Mouse (Mus musculus) frontal cortex, adult 2 months (tissue): ENCODE data around the gene Cep295. TPM values are rescaled to one million over a fixed set of nuclear protein-coding genes. Genes with fewer than 3 reads are reported as not detected.
"Not testable (repeated sequence)": the region's sequence is repeated elsewhere in the genome, so short reads cannot be mapped to it uniquely, and the experiment has no call there.

Experiments
- DNase-seq, 2 experiments: peaks; one replicate each; pipeline ENCODE4 v3.0.0; 2022; ENCODE audit warnings: low spot score in 1 of 2; ENCODE audit errors: extremely low spot score in 1 of 2
- polyA plus RNA-seq: library from polyadenylated mRNA; depleted of rRNA; stranded (reverse); fragments of >200 nt; gene quantifications from 2 replicates; pipeline ENCODE4 v1.2.3, GENCODE M21; 2012; rRNA removed

Cep295 gene
- polyA plus RNA-seq = 19.7 and 22.3 TPM in 2 replicates

DNA sequence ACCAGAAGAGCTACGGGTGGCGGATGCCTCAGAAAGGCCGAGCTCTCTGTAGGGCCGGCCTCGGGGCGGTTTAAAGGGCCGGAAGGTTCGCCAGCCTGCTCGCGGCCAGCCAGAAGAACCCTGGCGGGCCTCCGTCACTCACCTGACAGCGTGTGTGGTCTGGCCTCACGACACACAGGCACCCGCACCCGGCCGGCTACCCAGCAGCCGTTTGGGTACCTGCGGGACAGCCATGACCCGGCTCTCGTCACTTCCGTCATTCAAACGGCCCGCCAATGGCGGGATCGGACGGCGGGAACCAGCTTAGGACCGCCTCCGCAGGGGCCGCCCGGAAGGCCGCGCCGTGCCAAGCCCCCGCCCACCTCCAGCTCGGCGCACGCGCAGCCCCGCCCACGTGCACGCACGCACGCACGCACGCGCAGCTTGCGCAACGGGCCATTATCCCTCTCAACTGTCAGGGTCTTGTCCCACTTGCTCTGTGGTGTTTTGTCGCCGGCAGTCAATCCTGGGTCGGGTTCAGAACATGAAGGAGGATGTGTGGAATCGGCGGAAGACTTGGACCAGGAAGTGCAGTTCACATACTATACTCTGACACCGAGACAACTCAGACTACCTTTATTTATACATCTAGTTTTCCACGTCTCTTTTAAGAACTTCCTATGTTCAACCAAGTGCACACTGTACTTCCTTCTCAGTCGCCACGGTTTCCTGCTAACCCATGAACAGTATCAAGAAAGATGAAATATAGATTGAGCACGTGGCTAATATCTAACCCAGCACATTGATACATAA lies at the start of gene Cep295:
TSS of gene Cep295 (minus strand) at position 305 of the 792 bp plus-strand sequence.
- peak; percentile 90 to 97 for DNase-seq

DNA sequence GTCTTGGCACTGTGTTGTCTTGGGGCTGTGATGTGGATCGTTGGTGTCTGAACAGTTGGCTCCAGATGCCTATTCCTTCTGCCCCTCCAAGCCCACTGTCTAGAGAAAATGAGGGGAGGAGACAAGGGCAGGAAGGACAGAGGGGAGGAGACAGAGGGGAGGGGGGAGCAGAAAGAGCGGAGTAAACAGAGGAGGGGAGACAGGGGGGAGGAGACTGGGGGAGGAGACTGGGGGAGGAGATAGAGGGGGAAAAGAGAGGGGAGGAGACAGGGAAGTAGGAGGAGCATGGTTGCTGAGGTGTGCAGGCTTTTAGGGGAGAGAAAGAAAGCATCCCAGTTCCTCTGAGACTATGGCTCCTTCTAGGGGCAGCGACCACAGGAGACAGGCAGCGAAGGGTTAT lies 40.0 kb upstream of the Cep295 start:
- DNase-seq = no peak

DNA sequence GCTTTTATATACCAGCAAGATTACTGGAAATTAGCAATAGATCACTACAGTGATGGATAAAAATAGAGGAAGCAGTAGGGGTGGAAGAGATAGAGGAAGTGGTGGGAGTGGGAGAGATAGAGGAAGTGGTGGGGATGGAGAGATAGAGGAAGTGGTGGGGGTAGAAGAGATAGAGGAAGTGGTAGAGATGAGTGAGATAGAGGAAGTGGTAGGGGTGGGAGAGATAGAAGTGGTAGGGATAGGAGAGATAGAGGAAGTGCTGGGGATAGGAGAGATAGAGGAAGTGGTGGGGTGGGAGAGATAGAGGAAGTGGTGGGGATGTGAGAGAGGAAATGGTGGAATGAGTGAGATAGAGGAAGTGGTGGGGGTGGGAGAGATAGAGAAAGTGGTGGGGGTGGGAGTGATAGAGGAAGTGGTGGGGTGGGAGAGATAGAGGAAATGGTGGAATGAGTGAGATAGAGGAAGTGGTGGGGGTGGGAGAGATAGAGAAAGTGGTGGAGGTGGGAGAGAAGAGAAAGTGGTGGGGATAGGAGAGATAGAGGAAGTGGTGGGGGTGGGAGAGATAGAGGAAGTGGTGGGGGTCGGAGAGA lies 37.9 kb upstream of the Cep295 start:
- no peak for DNase-seq

DNA sequence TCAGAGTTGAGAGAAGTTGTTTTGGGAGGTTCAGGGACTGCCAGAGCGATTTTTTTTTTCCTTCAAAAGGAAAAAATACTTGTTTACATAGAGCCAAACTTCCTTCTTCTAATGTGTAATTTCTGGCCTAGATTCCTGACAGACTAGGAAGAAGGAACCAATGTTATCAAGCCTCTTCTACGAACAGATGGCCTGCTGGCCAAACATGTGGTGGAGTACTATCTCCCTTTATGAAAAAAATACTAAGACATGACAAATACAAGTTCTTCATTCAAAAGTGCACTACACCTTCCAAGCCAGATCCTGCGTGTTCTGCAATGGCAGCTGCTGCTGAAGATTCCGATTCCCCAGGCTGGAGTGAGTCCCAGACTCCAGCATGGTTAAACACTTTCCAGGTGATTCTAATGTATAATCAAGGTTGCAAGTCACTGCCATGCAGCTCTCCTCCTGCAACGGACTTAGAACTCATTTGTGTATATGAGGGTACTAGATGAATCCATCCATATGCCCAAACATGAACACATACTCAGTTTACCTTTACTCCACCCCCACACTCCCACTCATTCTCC lies 29.6 kb upstream of the Cep295 start:
- peak in 1 of 2 experiments; percentile 8 for DNase-seq

DNA sequence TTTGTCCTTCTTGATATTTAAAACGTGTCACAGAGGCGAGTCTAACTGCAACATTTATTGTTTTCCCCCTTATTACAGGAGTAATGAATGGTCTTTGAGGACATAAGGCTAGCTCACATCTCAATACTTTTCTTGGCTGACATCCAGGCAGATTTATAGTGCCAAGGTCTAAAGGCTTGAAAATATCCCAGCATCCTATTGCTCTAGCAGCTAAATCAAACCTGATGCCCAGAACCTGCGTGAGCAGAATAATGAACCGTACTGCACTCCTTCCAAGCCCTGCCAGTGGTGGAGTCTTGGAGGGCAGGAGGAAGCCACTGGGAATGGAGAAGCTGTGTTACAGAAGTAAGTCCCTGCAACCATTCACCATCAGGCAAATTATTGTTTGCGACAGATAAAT lies 26.7 kb upstream of the Cep295 start:
- peak in 1 of 2 experiments; percentile 10 for DNase-seq

DNA sequence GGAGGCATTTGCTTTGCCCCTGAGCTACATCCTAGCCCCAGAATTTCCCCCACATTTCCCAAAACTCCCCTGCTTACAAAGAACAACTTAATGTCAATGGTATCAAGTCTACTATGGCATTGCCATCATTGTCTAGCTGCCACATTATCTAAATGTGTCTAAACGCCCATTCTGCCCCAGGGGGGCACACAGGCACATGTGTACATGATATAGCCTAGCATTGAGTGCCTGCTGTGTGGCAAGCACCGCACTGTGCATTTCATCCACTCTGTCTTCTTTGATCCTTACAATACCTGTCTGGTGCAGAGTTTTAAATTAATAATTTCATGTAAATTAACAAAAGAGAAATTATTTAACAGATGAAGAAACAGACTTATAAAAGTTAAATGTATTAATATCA lies 8.7 kb upstream of the Cep295 start:
- no peak for DNase-seq

DNA sequence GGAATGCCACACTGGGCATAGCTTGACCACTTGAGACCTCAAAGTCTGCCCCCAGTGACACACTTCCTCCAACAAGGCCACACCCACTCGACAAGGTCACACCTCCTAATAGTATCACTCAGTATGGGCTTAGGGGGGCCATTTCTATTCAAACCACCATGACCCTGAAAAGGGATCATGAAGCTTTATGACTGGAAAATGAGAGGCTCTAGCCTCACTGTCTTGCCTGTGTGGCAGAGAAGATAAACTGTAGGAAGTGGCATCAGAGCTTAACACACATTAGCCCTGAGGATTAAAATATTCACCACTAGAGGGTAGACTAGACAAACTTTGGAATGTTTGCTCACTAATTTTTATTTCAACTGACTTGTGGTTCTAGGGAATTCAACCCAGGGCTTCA lies 8.3 kb upstream of the Cep295 start:
- peak in 1 of 2 experiments; percentile 61 for DNase-seq

DNA sequence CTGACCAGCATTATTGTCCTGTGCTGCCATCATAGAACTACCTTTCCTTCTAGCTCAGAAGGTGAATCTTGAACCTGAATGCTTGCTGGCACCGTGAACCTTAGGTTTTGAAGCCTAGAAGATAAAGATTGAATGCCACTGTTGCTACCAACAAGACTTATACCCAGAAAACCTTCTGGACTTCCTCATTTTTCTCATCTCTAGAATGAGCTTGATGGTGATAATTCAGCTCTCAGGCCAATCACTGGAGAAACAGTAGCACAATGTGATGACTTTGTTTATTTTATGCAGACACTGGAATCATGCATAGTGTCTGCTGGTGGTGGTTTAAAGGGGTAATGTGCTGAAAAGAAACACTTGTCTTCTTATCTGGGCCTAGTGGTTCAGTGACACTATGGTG lies 7.3 kb upstream of the Cep295 start:
- no peak for DNase-seq

DNA sequence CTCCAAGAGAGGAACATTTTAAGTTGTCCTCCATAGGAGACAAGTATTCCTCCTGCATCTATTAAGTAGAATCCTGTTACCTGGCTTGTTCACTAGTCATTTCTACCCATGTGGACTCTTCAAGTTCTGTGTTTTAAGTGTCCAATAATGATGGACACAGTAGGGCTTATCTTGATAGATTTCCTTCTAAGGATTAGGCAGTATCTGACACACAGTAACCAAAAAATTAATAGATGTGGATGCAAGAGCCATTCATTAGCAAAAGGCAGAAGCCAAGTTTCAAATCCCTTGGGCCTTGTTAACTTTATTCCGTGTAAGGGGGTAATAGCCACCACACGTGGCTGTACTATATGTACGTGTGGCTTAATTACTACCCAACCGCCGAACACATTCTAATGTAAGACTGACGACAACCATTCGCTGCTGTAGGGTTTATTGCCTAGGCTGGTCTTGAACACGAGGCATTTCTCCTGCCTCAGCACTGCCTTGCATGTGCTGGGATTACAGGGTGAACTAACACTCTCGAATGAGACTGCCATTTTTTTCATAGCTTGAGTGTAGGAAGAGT lies 588 bp downstream of the Cep295 start:
- no peak for DNase-seq

DNA sequence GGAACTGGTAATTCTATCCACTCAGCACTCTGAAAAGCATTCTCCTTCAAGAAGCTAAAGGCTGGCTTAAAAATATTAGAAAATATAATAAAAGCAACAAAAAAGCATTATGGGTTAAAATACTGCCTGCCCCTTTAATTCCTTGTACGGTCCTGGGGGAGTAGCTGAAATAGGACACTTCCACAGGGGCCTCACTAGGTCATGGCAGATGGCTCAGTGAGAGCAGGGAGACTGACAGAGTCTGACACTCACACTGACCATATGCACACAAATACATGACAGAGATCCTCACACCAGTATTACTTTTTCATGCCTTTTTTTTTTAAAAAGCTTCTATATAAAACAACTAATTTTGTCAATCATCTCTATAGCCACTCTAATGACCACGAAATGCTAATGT lies 7.7 kb downstream of the Cep295 start:
- DNase-seq = no peak

DNA sequence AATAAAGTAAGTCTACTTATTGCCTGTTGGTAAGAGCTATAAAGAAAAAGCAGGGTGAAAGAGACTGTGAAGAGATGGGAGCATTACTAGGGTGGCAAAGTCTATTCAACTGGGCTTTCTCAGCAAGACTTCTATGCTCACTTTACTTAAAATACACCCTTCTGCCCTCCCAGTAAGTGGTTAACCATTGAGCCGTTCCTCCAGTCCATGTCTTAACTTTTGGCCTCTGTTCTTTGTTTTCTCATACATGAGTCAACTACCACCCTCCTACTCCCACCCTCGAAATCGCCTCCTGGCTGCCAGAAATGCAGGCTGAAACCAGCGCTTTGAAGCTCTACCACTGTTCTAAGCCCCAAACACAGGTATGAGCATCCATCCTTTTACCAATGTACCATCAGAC lies 19.8 kb downstream of the Cep295 start:
- no peak for DNase-seq

DNA sequence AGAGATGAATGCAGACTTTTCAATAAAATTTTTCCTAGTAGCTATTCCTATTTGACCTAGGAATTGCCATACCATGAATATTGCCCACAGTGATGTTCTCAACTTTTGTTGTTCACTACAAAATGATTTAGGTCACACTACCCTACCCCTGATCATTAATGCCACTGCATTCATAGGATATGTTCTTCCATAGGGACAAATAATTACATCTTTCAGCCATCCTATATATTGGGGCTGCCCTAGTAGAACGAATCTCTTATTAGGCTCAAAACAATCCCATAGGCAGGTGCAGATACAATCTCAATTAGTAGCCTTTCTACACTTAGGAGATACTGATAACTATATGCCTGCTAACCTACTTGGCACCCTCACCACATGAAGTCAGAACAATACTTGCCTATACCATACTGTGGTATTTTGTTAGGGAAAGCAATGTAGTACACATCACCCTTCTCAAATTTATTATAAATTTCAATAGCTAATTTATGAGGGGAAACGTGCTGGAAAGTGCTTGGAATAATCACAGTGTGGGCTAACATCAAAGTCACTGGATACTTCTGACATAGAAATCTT lies 39.3 kb downstream of the Cep295 start:
- no peak for DNase-seq

DNA sequence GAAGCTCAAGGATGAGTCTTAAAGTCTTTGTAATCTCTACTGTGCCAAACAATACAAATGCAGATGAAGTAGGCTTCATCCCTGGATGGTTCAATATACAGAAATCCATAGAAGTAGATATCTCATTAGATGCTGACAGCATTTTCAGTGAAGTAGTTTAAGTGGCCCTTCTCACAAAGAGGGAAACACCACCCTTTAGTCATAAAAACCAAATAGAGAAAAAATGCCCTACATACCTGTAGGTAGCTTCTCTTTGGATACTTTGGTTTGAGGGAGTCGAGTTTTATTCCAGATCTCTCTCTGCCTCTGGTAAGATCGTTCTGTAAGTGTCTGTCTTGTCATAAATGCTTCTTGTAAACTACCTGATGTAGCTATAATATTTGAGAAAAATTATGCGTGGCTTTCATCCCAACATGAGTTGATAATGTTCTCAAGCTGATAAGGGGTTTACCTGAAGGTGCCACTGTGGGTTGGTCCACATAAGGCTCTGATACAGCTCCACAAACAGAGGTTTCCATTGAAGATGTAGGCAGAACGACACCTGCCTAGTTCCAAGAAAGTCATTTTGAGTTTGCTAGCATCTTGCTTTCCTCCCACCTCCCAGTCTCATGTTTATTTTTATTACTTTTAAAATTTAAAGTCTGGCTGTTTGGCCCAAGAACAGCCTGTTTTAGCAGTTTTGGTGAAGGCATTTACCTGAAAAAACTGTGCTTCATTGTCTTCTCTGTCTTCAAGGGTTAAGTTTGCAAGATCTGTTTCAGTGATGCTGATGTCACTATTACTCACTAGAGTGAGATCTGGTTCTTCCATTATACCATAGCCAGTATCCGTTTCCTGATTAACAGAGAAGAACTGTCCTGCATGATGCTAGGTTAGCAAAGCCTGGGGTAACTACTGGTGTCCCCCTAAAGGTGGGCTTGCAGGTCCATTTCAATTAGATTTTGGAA lies 40.1 kb downstream of the Cep295 start:
- no peak for DNase-seq

DNA sequence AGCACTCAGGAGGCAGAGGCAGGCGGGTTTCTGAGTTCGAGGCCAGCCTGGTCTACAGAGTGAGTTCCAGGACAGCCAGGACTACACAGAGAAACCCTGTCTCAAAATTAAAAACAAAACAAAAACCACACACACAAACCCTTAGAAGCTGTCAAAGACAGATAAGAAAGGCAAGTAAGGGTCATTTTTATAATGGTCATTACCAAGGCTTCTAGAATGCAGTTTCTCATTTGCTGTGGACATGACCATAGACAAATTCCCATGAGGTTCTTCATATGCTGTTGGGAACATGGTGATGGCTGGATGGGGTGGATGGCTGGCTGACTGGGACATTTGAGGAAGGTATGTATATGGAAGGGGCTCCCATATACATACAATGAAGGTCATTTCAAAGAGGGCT lies 41.3 kb downstream of the Cep295 start:
- DNase-seq = not testable (repeated sequence)

DNA sequence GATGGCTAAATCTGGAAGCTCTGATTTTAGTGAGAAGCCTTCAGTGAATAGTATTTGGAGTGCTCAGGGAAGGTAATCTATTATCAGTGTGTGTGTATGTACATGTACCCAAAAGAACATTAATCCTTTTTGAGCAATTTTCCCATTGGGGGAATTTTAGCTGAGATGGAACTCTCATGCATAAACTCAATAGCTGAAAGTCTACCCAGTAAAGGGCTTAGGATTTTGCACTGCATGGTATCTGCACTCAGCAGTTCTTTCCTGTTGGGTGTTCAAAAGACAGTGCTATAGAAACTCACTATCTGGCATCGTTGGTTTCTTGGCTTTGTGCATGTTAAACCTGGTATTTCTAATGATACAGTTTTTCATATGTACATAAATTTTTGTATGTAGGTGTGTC lies 43.0 kb downstream of the Cep295 start:
- DNase-seq = no peak

DNA sequence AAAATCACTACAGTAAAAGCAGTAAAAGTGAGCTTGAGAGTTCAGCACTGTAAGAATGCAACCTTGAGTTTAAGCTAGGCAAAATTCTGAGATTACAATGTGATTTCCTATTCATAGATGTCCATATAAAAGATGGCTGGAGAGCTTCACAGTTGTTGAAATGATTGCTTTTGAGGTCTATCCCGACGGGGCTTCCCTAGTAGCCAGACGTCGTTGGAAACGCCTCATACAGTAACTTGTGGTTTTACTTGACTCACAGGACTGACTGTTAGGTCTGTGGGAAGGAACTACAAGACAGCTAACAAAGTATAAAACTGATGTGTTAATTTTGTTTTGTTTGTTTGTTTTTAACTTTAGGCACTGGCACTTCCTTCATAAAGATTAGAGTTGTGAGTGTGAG lies 44.0 kb downstream of the Cep295 start:
- DNase-seq = no peak

DNA sequence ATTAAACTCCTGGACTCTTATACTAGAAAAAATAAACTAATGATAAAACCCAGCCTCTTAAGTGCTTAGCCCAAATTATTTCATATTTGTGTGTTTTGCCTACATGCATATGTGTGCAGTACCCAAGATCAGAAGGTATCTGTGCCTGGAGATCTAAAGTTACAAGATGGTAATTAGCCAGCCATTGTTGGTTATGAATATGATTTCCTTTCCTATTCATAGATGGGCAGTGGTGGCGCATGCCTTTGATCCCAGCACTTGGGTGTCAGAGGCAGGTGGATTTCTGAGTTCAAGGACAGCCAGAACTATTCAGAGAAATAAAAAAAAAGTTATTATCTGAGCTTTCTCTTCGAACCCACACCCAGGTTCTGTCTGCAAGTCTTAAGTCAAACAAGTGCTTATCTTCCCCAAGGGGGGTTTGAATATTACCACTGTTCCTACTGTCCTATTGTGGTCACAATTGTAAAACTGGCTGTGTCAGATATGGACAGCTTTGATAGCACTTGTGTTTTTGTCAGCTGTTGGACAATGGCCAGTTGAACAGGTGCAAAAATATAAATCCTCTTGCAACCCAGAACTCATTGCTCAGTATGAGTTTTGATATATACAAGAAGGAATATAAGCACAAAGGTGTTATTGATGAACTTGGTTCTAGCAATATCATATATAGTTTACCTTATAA lies 45.4 kb downstream of the Cep295 start:
- DNase-seq = no peak

DNA sequence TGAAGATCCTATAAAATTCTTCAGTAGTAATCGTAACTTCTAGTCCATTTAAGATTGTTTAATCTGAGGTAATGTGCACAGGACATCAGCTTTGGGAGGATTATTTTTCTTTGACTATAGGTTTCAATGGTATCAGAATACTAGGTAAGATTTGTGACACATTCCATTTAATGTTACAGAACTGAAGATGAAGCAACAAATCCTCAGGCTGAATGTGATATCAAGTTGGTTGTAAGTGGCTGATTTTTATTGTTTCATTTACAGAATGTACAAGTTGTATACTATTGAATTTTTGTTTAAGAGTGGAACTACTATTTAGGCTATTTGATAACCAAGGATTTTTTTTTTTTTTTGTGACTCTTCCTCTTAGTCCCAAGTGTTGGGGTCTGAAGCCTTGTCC lies 47.4 kb downstream of the Cep295 start:
- DNase-seq = no peak

DNA sequence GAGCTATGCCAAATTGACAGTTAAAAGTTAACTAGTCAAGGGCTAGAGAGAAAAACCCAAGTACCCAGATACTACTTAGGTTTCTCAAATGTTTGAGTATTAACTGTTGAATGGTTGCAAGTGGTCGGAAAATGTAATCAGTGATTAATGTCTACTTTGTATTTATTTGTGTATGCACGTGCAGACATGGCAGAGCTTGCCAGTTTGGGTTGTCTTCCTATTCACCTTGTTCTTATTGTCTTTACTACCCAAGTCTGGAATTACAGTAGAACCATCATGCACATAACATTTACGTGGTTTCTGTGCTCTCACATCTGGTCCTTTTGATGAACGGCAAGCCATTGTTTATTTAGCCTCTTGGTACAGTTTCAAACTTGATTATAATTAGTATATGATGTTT lies 48.2 kb downstream of the Cep295 start:
- no peak for DNase-seq

DNA sequence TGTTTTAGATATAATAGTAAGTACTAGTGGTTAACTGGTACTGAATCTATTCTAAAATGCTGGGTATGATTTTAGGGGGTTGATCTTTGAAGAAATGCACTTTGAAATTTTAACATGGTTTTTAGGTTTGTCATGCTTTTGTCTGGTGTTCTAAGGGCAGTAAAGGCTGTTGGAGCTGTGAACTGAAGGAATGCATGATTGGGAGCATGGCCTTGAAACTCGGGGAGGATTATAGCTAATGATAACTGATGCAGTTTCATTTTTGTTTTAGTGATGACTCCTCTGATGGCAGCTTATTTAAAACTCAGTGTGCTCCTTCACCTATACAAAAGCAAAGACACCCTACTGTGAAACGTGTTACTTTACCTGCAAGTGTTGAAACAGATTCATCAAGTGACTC lies 49.3 kb downstream of the Cep295 start:
- DNase-seq = no peak
